Mouse (Mus musculus): ENCODE results near the gene Trim43a. TPM values are rescaled to one million over a fixed set of nuclear protein-coding genes. Genes with fewer than 3 reads are reported as not detected.
"Not testable (repeated sequence)": the region's sequence is repeated elsewhere in the genome, so short reads cannot be mapped to it uniquely, and the experiment has no call there.

The Trim43a gene
- polyA plus RNA-seq, 1 experiment = not detected

DNA sequence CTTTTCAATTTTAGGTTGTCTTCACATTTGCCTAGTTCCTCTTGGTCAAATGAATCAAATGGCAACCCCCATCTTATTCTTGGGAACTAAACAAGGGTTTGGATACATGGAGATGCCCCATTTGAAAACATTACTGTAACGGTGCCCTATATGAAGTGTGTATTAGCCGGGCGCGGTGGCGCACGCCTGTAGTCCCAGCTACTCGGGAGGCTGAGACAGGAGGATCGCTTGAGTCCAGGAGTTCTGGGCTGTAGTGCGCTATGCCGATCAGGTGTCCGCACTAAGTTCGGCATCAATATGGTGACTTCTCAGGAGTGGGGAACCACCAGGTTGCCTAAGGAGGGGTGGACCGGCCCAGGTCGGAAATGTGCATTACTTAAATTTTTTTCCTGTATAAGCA lies 27.6 kb upstream of the Trim43a start:
- no peak overlapping the region for H3K4me3 ChIP-seq (ENCODE audit: insufficient read depth, low read length)
- TF ChIP-seq CTCF (IDR thresholded peaks at IDR 0.05; ENCODE audit: low read depth, low read length) (no peak), POLR2A (IDR thresholded peaks at IDR 0.05; ENCODE audit: borderline replicate concordance, low read depth, low read length) (no peak)

DNA sequence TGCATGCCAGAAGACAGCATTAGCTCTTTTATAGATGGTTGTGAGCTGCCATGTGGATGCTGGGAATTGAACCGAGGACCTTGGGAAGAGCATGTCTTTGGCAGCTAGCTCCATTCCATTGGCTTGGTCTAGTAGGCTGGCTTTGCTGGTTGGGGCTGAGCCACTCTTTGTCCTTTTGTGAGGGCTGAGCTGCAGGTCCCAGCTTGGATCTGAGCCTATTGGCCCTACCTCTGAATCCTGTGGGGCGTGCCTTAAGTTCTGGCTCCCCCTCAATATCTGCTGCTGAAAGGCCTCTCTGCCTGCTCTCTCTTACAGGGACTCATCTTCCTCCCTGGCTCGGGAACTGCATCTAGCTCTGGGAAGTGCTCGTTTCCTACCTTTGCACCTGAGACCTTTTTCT lies 22.5 kb upstream of the Trim43a start:
- TF ChIP-seq CTCF (IDR thresholded peaks at IDR 0.05; ENCODE audit: low read depth, low read length) (no peak), POLR2A (IDR thresholded peaks at IDR 0.05; ENCODE audit: borderline replicate concordance, low read depth, low read length) (no peak)
- H3K4me3 ChIP-seq (ENCODE audit: insufficient read depth, low read length) = no peak overlapping the region
- H3K27ac ChIP-seq (ENCODE audit: insufficient read depth, low read depth, low read length) = no peak overlapping the region
- H3K4me1 ChIP-seq (ENCODE audit: control insufficient read depth, insufficient read depth, low read length) = no peaks in the 10 kb centered on the region

More for the DNA sequence above, 27.6 kb upstream of the Trim43a start:
- Histone ChIP-seq H3K4me1 (ENCODE audit: control insufficient read depth, insufficient read depth, low read length) (peaks cover 2% of the 10 kb centered on the region; the same call in 1 of the 2 replicates), H3K27ac (ENCODE audit: insufficient read depth, low read depth, low read length) (no peak overlapping the region)

DNA sequence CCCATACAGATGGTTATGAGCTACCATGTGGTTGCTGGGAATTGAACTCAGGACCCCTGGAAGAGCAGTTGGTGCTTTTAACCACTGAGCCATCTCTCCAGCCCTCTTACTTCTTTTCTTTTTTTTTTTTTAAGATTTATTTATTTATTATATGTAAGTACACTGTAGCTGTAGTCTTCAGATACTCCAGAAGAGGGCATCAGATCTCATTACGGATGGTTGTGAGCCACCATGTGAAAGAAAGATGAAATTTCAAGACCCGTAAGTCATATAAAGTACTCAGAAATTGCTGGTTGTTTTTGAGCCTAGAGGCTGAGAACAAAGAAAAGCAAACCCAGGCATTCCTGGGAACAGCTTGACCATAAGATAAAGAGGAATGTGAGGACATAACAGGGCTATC lies 19.2 kb upstream of the Trim43a start:
- H3K4me3 ChIP-seq (ENCODE audit: insufficient read depth, low read length); H3K27ac ChIP-seq (ENCODE audit: insufficient read depth, low read depth, low read length); H3K4me1 ChIP-seq (ENCODE audit: control insufficient read depth, insufficient read depth, low read length): not testable (repeated sequence)

DNA sequence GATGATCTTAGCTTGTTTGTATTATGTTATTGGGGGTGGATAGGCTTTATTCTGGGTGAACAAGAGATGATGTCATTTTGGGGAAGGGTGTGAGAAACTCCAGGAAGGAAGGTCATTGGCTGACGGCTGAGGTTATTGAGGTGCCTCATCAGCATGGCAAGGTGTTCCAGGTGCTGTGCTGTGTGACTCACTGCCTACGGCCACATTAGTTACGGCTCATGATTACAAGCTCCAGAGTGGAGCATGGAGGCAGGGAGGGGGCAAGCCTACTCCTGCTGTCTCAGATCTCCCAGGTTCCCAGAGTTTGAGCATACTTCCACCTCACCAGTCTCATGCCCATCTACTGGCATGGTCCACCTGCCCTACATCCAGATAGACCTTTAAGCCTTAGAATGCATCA lies 10.2 kb upstream of the Trim43a start:
- H3K4me1 ChIP-seq (ENCODE audit: control insufficient read depth, insufficient read depth, low read length); H3K27ac ChIP-seq (ENCODE audit: insufficient read depth, low read depth, low read length); H3K4me3 ChIP-seq (ENCODE audit: insufficient read depth, low read length): not testable (repeated sequence)

DNA sequence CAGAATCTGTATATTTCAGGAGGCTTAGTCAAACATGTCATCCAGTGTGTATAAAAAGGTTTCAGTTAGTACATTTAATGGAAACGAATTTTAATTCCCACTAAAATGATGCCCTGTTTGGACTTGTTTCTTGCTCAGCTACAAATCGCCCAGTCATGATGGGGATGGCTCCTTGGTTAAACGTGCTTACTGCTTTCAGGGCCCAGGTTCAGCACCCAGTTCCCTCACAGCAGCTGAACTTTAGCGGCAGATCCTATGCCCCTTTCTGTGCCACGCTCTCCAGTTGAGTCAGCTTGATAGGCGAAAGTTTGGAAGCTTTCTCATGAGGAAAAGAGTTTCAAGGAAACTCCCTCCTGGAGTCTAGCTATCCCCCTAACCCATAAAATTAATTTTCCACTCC lies 13.0 kb downstream of the Trim43a start:
- H3K27ac ChIP-seq (ENCODE audit: insufficient read depth, low read depth, low read length); H3K4me1 ChIP-seq (ENCODE audit: control insufficient read depth, insufficient read depth, low read length); H3K4me3 ChIP-seq (ENCODE audit: insufficient read depth, low read length): not testable (repeated sequence)

DNA sequence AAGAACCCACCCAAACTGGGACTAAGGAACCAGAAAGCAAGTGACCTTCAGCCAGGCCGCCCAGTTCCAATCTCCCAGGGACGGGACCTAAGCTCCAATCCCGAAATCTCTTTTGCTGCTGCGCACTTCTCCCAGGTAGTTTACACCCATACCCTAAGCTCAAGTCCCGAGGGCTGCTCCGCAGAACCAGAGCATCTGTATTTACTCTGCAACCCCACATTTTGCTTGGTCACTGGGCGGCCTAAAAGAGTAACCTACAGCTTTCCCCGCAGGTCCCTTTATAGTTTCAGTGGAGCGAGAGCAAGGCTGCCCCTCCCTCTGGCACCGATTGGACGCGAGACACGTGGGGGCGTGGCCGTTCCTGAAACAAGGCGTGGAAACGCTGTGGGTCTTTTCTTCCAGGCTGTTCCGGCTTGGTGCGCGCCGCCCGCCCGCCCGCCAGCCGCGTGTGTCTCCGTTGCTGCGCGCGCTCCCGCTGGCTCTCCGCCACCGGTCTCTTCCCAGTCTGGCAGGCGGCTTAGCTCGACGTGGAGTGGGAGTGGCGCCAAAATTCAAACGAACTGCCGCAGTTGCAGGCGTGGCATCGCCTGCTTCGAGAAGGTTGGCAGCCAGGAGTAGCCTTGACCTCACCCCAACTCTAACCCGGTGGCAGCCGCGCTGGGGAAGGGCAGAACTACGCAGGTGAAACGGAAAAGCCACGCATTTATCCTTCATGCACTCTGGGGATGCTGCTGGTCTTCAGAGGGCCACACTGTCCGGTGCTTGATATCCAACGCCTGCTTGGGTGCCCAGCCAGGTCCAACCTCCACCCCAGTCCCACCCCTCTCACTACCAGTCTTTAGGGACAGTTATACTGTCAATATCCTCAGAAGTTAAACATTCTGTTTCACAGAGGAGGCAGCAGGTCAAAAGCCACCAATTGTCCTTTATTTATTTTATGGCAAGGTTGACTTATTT lies 18.8 kb downstream of the Trim43a start:
- Histone ChIP-seq H3K4me3 (ENCODE audit: insufficient read depth, low read length) (peak overlapping the region; percentile 66), H3K27ac (ENCODE audit: insufficient read depth, low read depth, low read length) (peak overlapping the region; percentile 33; the same call in 1 of the 2 replicates)
- H3K4me1 ChIP-seq (ENCODE audit: control insufficient read depth, insufficient read depth, low read length) = not testable (repeated sequence)

DNA sequence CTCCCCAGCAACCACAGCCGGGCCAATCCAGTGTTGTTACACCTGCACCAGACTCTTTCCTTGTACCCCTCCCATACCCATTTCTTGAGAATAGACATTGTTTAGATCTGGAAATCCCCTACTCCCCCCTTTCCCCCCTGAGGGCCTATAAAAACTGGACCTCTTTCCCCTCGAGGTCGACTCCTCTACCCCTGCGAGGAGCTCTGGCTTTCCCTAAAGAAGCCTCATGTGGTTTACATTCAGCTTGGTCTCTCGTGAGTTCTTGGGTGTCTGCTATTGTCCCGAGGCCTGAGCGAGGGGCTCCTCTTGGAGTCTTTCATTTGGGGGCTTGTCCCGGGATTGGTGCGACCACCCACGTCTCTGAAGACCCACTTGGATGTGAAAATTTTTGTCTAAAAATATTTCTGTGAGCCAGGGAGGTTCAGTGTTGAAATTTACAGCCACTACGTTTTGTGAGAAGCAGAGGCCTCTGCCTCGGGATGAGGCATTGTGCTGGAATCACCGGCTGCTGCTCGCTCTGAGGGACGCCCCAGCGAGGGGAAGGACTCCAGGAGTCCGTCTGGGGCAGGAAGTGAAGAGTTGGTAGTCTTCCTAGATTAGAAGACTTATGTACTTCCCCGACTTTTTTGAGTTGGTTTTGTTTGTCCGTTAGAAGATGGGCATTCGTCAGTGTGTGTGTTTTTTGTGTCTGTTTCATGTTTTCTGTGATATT lies 45.3 kb downstream of the Trim43a start:
- H3K4me3 ChIP-seq (ENCODE audit: insufficient read depth, low read length); H3K27ac ChIP-seq (ENCODE audit: insufficient read depth, low read depth, low read length); H3K4me1 ChIP-seq (ENCODE audit: control insufficient read depth, insufficient read depth, low read length): not testable (repeated sequence)

DNA sequence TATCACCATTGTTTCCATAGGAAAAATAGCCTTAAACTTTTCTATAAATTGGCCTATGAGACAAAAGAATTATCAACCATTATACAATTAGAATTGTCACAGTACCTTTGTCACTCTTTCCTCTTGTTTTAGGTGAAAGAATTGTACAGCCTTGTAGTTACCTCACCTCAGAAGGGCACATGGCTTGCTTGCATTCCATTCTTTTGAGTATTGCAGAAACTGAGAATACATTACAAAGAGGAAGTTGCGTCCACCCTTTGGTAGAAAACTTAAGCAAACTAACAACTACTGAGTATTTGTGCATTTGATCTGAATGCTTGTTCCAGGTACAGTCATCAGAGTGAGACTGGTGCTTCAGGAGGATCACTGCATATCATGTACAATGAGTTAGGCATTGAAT lies 57.4 kb downstream of the Trim43a start:
- H3K4me3 ChIP-seq (ENCODE audit: insufficient read depth, low read length); H3K27ac ChIP-seq (ENCODE audit: insufficient read depth, low read depth, low read length): not testable (repeated sequence)

More for the DNA sequence above, 57.4 kb downstream of the Trim43a start:
- H3K4me1 ChIP-seq (ENCODE audit: control insufficient read depth, insufficient read depth, low read length) = not testable (repeated sequence)

Other genes starting within 250 kb of the Trim43a start
- 39.0 and 40.4 TPM in 2 replicates for gene Snx14, start 141.9 kb upstream of the Trim43a start, polyA plus RNA-seq (2012; ENCODE audit: insufficient read depth, insufficient read length, missing spikeins)
- 2.4 and 3.5 TPM in 2 replicates for gene Gm20537, start 124.3 kb upstream of the Trim43a start, polyA plus RNA-seq (2012; ENCODE audit: insufficient read depth, insufficient read length, missing spikeins)
- gene Syncrip, start 98.3 kb upstream of the Trim43a start, polyA plus RNA-seq (2012; ENCODE audit: insufficient read depth, insufficient read length, missing spikeins) = 87.7 and 105 TPM in 2 replicates
- 8.0 and 9.7 TPM in 2 replicates for gene Zfp949, start 32.9 kb upstream of the Trim43a start, polyA plus RNA-seq (2012; ENCODE audit: insufficient read depth, insufficient read length, missing spikeins)
- 78.7 and 82.6 TPM in 2 replicates for gene Mthfsl, start 139.4 kb downstream of the Trim43a start, polyA plus RNA-seq (2012; ENCODE audit: insufficient read depth, insufficient read length, missing spikeins)
- 3.8 and 7.0 TPM in 2 replicates for gene Bcl2a1d, start 151.0 kb downstream of the Trim43a start, polyA plus RNA-seq (2012; ENCODE audit: insufficient read depth, insufficient read length, missing spikeins)